Mouse (Mus musculus) ES-E14 (cell line): ENCODE data around the gene Cd36. TPM values are rescaled to one million over a fixed set of nuclear protein-coding genes. Genes with fewer than 3 reads are reported as not detected.

Experiments
- DNase-seq: peaks from one replicate; pipeline ENCODE4 v3.0.0-alpha.2; 2013; ENCODE audit warnings: low read depth, low spot score
- H3K27ac ChIP-seq: 2 replicates; pipeline ENCODE4 v1.5.1; 2012; ENCODE audit warnings: low read depth, mild to moderate bottlenecking, low read length, moderate library complexity, mixed read lengths; ENCODE audit not compliant: poor library complexity, insufficient read depth, severe bottlenecking
- H3K36me3 ChIP-seq: 2 replicates; pipeline ENCODE4 v1.6.1; 2012; ENCODE audit warnings: mild to moderate bottlenecking, low read length, moderate library complexity, mixed read lengths; ENCODE audit not compliant: control insufficient read depth, poor library complexity, insufficient read depth, severe bottlenecking
- H3K4me1 ChIP-seq, 2 experiments: fragments of 150-350 bp in 1 of 2; sonication (generic) in 1 of 2; 2 replicates each; pipeline ENCODE4 v1.6.1; 2012; ENCODE audit warnings: low read length in 2 of 2, mild to moderate bottlenecking in 1 of 2, mixed read lengths in 1 of 2; ENCODE audit not compliant: control insufficient read depth in 2 of 2, insufficient read depth in 2 of 2, poor library complexity in 1 of 2
- H3K4me3 ChIP-seq, 2 experiments: fragments of 150-350 bp in 1 of 2; sonication (generic) in 1 of 2; 2 replicates each; pipeline ENCODE4 v1.5.1; 2012; ENCODE audit warnings: low read length in 2 of 2, low read depth in 1 of 2, mild to moderate bottlenecking in 1 of 2, mixed read lengths in 1 of 2; ENCODE audit not compliant: insufficient read depth in 1 of 2, poor library complexity in 1 of 2, severe bottlenecking in 1 of 2
- H3K9ac ChIP-seq: 2 replicates; pipeline ENCODE4 v1.6.1; 2012; ENCODE audit warnings: low read depth, mild to moderate bottlenecking, low read length, mixed read lengths; ENCODE audit not compliant: poor library complexity, insufficient read depth, severe bottlenecking
- H3K9me3 ChIP-seq: fragments of 150-350 bp; sonication (generic); 2 replicates; pipeline ENCODE4 v1.6.1; 2012; ENCODE audit warnings: low read depth, mild to moderate bottlenecking, low read length; ENCODE audit not compliant: control insufficient read depth, insufficient read depth
- CHD2 ChIP-seq: IDR thresholded peaks from 2 replicates; pipeline ENCODE4 v1.6.1; 2014; ENCODE audit warnings: mild to moderate bottlenecking, low read depth, low read length, inconsistent platforms
- HCFC1 ChIP-seq: IDR thresholded peaks from 2 replicates; pipeline ENCODE4 v1.6.1; 2012; ENCODE audit warnings: low read length, inconsistent platforms, borderline replicate concordance; ENCODE audit not compliant: insufficient read depth
- MAFK ChIP-seq: IDR thresholded peaks from 2 replicates; pipeline ENCODE4 v1.6.1; 2014; ENCODE audit warnings: mild to moderate bottlenecking, low read depth, low read length, inconsistent platforms; ENCODE audit not compliant: insufficient read depth
- ZC3H11A ChIP-seq: IDR thresholded peaks from 2 replicates; pipeline ENCODE4 v1.6.1; 2012; ENCODE audit warnings: low read depth, mild to moderate bottlenecking, inconsistent platforms, low read length, borderline replicate concordance
- ZNF384 ChIP-seq: IDR thresholded peaks from 2 replicates; pipeline ENCODE4 v1.6.1; 2012; ENCODE audit warnings: low read depth, low read length, inconsistent platforms
- in situ Hi-C, 2 experiments: fragments of 600-800 bp; cut with MboI; formaldehyde crosslinking; loops; one replicate each; pipeline ENCODE4 v1.15.1; 2025; ENCODE audit warnings: low sequenced_read_pairs in 2 of 2, inconsistent platforms in 1 of 2; ENCODE audit not compliant: unreplicated experiment in 2 of 2
- total RNA-seq: library from RNA; depleted of rRNA; stranded (reverse); fragments of 300-350 nt; gene quantifications from 2 replicates; pipeline ENCODE4 v1.2.3, GENCODE M21; 2012

The Cd36 gene
- total RNA-seq, 1 experiment: 0.62 TPM

DNA sequence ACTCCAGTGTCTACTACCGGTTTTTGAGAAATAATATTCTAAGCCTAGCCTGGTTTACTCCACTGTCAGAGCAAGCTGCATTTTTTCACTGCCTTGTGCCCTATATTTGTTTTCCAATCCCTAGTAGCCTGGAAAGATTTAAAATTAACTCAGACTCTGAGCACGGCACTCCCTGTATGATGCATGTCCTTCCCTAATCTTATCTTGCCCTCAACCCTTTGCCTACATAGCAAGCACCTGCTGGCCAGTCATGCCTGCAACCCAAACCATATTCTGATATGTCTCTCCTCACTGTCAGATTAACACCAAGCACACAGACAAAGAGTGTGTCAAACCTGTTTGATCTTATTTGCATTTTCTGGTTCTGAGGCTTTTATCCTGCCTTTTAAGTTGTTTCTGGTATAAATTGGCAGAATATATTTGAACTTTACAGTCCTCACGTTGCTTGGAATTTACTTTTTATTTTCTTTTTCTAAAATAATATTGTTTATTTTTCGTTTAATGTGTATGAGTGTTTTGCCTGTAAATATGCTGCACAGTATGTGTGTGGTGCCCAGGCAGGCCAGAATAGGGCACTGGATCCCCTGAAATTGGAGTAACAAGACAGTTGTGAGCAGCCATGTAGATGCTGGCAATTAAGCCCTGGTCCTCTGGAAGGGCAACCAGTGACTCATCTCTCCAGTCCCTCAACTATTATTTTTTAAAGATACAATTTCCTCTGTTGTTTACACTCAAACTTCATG, 7.6 kb downstream of the Cd36 start:
- Histone ChIP-seq H3K27ac (no peak overlapping the region), H3K4me3 (no peak overlapping the region), H3K9me3 (no peaks in the 10 kb centered on the region), H3K9ac (no peak overlapping the region), H3K36me3 (no peaks in the 10 kb centered on the region), H3K4me1 (no peaks in the 10 kb centered on the region)
- no peak for TF ChIP-seq CHD2
- TF ChIP-seq ZNF384: no peak
- no peak for TF ChIP-seq ZC3H11A
- TF ChIP-seq MAFK: no peak
- TF ChIP-seq HCFC1: no peak
- in situ Hi-C loops: no loop called here
- no peak for DNase-seq

DNA sequence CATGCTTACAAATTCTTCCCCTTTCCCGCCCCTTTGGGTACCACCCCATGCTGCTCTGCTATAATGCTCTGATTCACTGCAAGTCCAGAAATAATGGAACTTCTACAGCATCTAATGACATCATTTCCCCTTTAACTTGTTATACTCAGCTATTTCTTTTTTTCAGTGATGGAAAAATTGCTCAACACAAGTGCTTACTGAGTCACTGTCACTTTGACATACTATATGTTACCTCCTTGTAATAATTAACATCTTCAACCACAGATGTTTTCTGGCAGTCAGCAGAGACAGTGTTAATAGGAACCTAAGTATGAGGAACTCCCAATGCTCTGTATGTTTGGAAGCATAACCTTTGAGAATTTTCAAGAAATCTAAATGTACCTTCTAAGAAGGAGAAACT, 8.7 kb downstream of the Cd36 start:
- in situ Hi-C loops: no loop called here

GRCm38 (mm10) chr5:17877044-17877443, 11.6 kb downstream of the Cd36 start:
- Histone ChIP-seq H3K36me3 (no peaks in the 10 kb centered on the region), H3K9me3 (no peaks in the 10 kb centered on the region), H3K4me1 (no peaks in the 10 kb centered on the region), H3K27ac (no peak overlapping the region), H3K4me3 (no peak overlapping the region), H3K9ac (no peak overlapping the region)
- TF ChIP-seq CHD2 (no peak), MAFK (no peak), ZNF384 (no peak), ZC3H11A (no peak), HCFC1 (no peak)
- in situ Hi-C loops: no loop called here
- DNase-seq: no peak

More for the DNA sequence above, 8.7 kb downstream of the Cd36 start:
- Histone ChIP-seq H3K27ac (no peak overlapping the region), H3K9me3 (no peaks in the 10 kb centered on the region), H3K36me3 (no peaks in the 10 kb centered on the region), H3K9ac (no peak overlapping the region), H3K4me1 (no peaks in the 10 kb centered on the region), H3K4me3 (no peak overlapping the region)
- no peak for DNase-seq
- TF ChIP-seq MAFK (no peak), ZNF384 (no peak), HCFC1 (no peak), CHD2 (no peak), ZC3H11A (no peak)

DNA sequence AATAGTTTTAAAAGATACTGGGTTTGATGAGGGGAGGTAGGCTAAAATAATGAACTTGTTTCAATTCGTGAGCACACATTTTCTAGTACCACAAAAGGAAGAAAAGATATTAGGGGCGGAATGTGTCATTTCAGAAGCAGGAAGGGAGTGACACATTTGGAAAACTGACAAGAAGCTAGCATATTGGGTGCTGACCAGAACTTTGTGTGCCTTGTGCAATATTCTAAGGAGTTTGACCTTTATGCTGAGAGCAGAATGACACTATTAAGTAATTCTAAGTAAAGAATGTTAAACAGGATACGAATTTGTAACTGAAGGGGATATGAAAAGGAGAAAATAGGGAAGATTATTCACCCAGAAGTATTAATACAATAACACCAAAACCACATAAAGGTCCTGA, 12.0 kb downstream of the Cd36 start:
- no peak for TF ChIP-seq MAFK
- no peak for TF ChIP-seq ZNF384
- no peak for TF ChIP-seq CHD2
- no peak for TF ChIP-seq ZC3H11A
- no peak for TF ChIP-seq HCFC1
- Histone ChIP-seq H3K4me1 (no peaks in the 10 kb centered on the region), H3K4me3 (no peak overlapping the region), H3K9me3 (no peaks in the 10 kb centered on the region), H3K36me3 (no peaks in the 10 kb centered on the region), H3K9ac (no peak overlapping the region), H3K27ac (no peak overlapping the region)
- in situ Hi-C loops: no loop called here
- DNase-seq: no peak

GRCm38 (mm10) chr5:17874335-17874734, 14.3 kb downstream of the Cd36 start:
- Histone ChIP-seq H3K4me3 (no peak overlapping the region), H3K27ac (no peak overlapping the region), H3K9ac (no peak overlapping the region), H3K9me3 (no peaks in the 10 kb centered on the region), H3K4me1 (no peaks in the 10 kb centered on the region), H3K36me3 (no peaks in the 10 kb centered on the region)
- TF ChIP-seq ZNF384: no peak
- no peak for TF ChIP-seq ZC3H11A
- no peak for TF ChIP-seq CHD2
- TF ChIP-seq MAFK: no peak
- TF ChIP-seq HCFC1: no peak
- DNase-seq: no peak
- in situ Hi-C loops: no loop called here
